Mouse (Mus musculus) myocyte (in vitro differentiated cells): ENCODE data around the gene Spata7. TPM values are rescaled to one million over a fixed set of nuclear protein-coding genes. Genes with fewer than 3 reads are reported as not detected.

Source experiments
- H3K27me3 ChIP-seq: one replicate; pipeline ENCODE4 v1.6.1; 2011; ENCODE audit not compliant: control insufficient read depth, insufficient read depth, insufficient read length
- H3K36me3 ChIP-seq: one replicate; pipeline ENCODE4 v1.6.1; 2011; ENCODE audit not compliant: control insufficient read depth, insufficient read depth
- H3K4me2 ChIP-seq: one replicate; pipeline ENCODE4 v1.6.1; 2011; ENCODE audit warnings: low read depth, control low read depth
- H3K4me3 ChIP-seq: one replicate; pipeline ENCODE4 v1.5.1; 2011; ENCODE audit warnings: mild to moderate bottlenecking, control low read depth, moderate library complexity
- H3K79me2 ChIP-seq: one replicate; pipeline ENCODE4 v1.6.1; 2011; ENCODE audit not compliant: control insufficient read depth, insufficient read depth
- H3ac ChIP-seq: one replicate; pipeline ENCODE4 v1.6.1; 2011; ENCODE audit not compliant: control insufficient read depth, insufficient read length
- CEBPB ChIP-seq: IDR thresholded peaks from 2 replicates; pipeline ENCODE4 v1.6.1; 2011; ENCODE audit warnings: mild to moderate bottlenecking, moderate library complexity; ENCODE audit not compliant: poor library complexity, insufficient read depth, severe bottlenecking
- E2F4 ChIP-seq: IDR thresholded peaks from one replicate; pipeline ENCODE4 v1.6.1; 2011; ENCODE audit warnings: mild to moderate bottlenecking, control low read depth, moderate library complexity; ENCODE audit not compliant: insufficient read depth
- MAX ChIP-seq: IDR thresholded peaks from one replicate; pipeline ENCODE4 v1.6.1; 2011; ENCODE audit warnings: low read depth, mild to moderate bottlenecking, control low read depth
- MYOD1 ChIP-seq, 3 experiments: IDR thresholded peaks; one replicate each; pipeline ENCODE4 v1.6.1; 2011; ENCODE audit warnings: control low read depth in 2 of 3, low read depth in 2 of 3, mild to moderate bottlenecking in 2 of 3, moderate library complexity in 1 of 3; ENCODE audit not compliant: insufficient read length in 2 of 3, control insufficient read depth in 1 of 3
- MYOG ChIP-seq, 3 experiments: IDR thresholded peaks; one replicate each; pipeline ENCODE4 v1.6.1; 2011; ENCODE audit warnings: control low read depth in 2 of 3, low read depth in 2 of 3, mild to moderate bottlenecking in 2 of 3; ENCODE audit not compliant: insufficient read length in 2 of 3, control insufficient read depth in 1 of 3, insufficient read depth in 1 of 3
- POLR2A ChIP-seq: IDR thresholded peaks from one replicate; pipeline ENCODE4 v1.6.1; 2011; ENCODE audit warnings: low read depth, mild to moderate bottlenecking, control low read depth, moderate library complexity; ENCODE audit not compliant: insufficient read length
- POLR2AphosphoS2 ChIP-seq: IDR thresholded peaks from one replicate; pipeline ENCODE4 v1.6.1; 2011; ENCODE audit warnings: low read depth, control low read depth; ENCODE audit not compliant: insufficient read length
- REST ChIP-seq: IDR thresholded peaks from one replicate; pipeline ENCODE4 v1.6.1; 2011; ENCODE audit warnings: mild to moderate bottlenecking, control low read depth, moderate library complexity; ENCODE audit not compliant: insufficient read depth, insufficient read length
- SRF ChIP-seq: IDR thresholded peaks from one replicate; pipeline ENCODE4 v1.6.1; 2011; ENCODE audit warnings: low read depth; ENCODE audit not compliant: control insufficient read depth, insufficient read length
- TCF12 ChIP-seq: IDR thresholded peaks from one replicate; pipeline ENCODE4 v1.6.1; 2011; ENCODE audit warnings: mild to moderate bottlenecking, control low read depth; ENCODE audit not compliant: poor library complexity, insufficient read depth, severe bottlenecking
- TCF3 ChIP-seq: IDR thresholded peaks from one replicate; pipeline ENCODE4 v1.6.1; 2011; ENCODE audit warnings: low read depth, control low read depth; ENCODE audit not compliant: insufficient read length
- USF1 ChIP-seq: IDR thresholded peaks from one replicate; pipeline ENCODE4 v1.6.1; 2011; ENCODE audit warnings: low read depth, mild to moderate bottlenecking, control low read depth, moderate library complexity
- polyA plus RNA-seq: library from polyadenylated mRNA; unstranded; fragments of >200 nt; fragmentation: generic; extraction: Trizol; gene quantifications from one replicate; pipeline ENCODE4 v1.2.1, GENCODE M21; 2012; ENCODE audit warnings: missing spikeins

Spata7 gene
- polyA plus RNA-seq, 1 experiment, result 3.8 TPM

GRCm38 (mm10) chr12:98605264-98605663, 22.7 kb upstream of the Spata7 start:
- Histone ChIP-seq H3K79me2 (no peaks in the 10 kb centered on the region), H3K4me3 (no peak overlapping the region), H3K27me3 (no peaks in the 10 kb centered on the region), H3K36me3 (no peaks in the 10 kb centered on the region), H3K4me2 (no peak overlapping the region), H3ac (no peak overlapping the region)
- TF ChIP-seq MYOD1 (IDR thresholded peaks at IDR 0.05; ENCODE audit: control insufficient read depth in 1 of 3, insufficient read length in 2 of 3, low read depth in 2 of 3) (no peak), TCF12 (no peak), POLR2AphosphoS2 (no peak), E2F4 (no peak), USF1 (no peak), TCF3 (no peak), MYOG (IDR thresholded peaks at IDR 0.05; ENCODE audit: control insufficient read depth in 1 of 3, insufficient read depth in 1 of 3, insufficient read length in 2 of 3, low read depth in 2 of 3) (no peak), REST (no peak), CEBPB (no peak), SRF (no peak), POLR2A (no peak), MAX (no peak)

- no peaks in the 10 kb centered on the region for H3K27me3 ChIP-seq
- H3K36me3 ChIP-seq, result no peaks in the 10 kb centered on the region
- no peaks in the 10 kb centered on the region for H3K79me2 ChIP-seq
- TF ChIP-seq TCF3 (no peak), MYOD1 (IDR thresholded peaks at IDR 0.05; ENCODE audit: control insufficient read depth in 1 of 3, insufficient read length in 2 of 3, low read depth in 2 of 3) (no peak), E2F4 (no peak), MYOG (IDR thresholded peaks at IDR 0.05; ENCODE audit: control insufficient read depth in 1 of 3, insufficient read depth in 1 of 3, insufficient read length in 2 of 3, low read depth in 2 of 3) (no peak), USF1 (no peak), REST (no peak), POLR2A (no peak), POLR2AphosphoS2 (no peak)
- H3K4me3 ChIP-seq, result no peak overlapping the region
- no peak overlapping the region for H3K4me2 ChIP-seq
- no peak overlapping the region for H3ac ChIP-seq
Observed at GRCm38 (mm10) chr12:98606595-98607290, 21.2 kb upstream of the Spata7 start.

- Histone ChIP-seq H3K4me3 (no peak overlapping the region), H3K36me3 (no peaks in the 10 kb centered on the region), H3K4me2 (no peak overlapping the region), H3ac (no peak overlapping the region), H3K27me3 (no peaks in the 10 kb centered on the region), H3K79me2 (no peaks in the 10 kb centered on the region)
- TF ChIP-seq CEBPB (no peak), USF1 (no peak), POLR2A (no peak), E2F4 (no peak), TCF3 (no peak), POLR2AphosphoS2 (no peak), REST (no peak), MYOG (IDR thresholded peaks at IDR 0.05; ENCODE audit: control insufficient read depth in 1 of 3, insufficient read depth in 1 of 3, insufficient read length in 2 of 3, low read depth in 2 of 3) (no peak), TCF12 (no peak), SRF (no peak), MAX (no peak), MYOD1 (IDR thresholded peaks at IDR 0.05; ENCODE audit: control insufficient read depth in 1 of 3, insufficient read length in 2 of 3, low read depth in 2 of 3) (no peak)
Observed at GRCm38 (mm10) chr12:98610341-98610740, 17.6 kb upstream of the Spata7 start.

- no peak for TF ChIP-seq USF1
- no peak for TF ChIP-seq CEBPB
- TF ChIP-seq MAX, result no peak
- TF ChIP-seq TCF3, result no peak
- no peak for TF ChIP-seq MYOG (IDR thresholded peaks at IDR 0.05; ENCODE audit: control insufficient read depth in 1 of 3, insufficient read depth in 1 of 3, insufficient read length in 2 of 3, low read depth in 2 of 3)
- TF ChIP-seq REST, result no peak
- Histone ChIP-seq H3K36me3 (no peaks in the 10 kb centered on the region), H3ac (no peak overlapping the region), H3K27me3 (no peaks in the 10 kb centered on the region), H3K79me2 (no peaks in the 10 kb centered on the region), H3K4me3 (no peak overlapping the region), H3K4me2 (no peak overlapping the region)
Observed at GRCm38 (mm10) chr12:98614910-98615508, 12.9 kb upstream of the Spata7 start.

GRCm38 (mm10) chr12:98615746-98616145, 12.2 kb upstream of the Spata7 start:
- no peak for TF ChIP-seq REST
- TF ChIP-seq POLR2A, result no peak
- TF ChIP-seq TCF3, result no peak
- H3K27me3 ChIP-seq, result no peaks in the 10 kb centered on the region
- no peak overlapping the region for H3ac ChIP-seq
- no peak overlapping the region for H3K4me3 ChIP-seq
- no peak overlapping the region for H3K4me2 ChIP-seq
- no peaks in the 10 kb centered on the region for H3K36me3 ChIP-seq
- H3K79me2 ChIP-seq, result no peaks in the 10 kb centered on the region
